Mouse (Mus musculus) liver, adult 2 months (tissue): ENCODE results near the gene Atp9a. TPM values are rescaled to one million over a fixed set of nuclear protein-coding genes. Genes with fewer than 3 reads are reported as not detected.
A peak's percentile ranks its signal among the peaks of the same experiment; 100 is the strongest.

Source experiments
- DNase-seq: peaks from one replicate; pipeline ENCODE4 v3.0.0-alpha.2; 2011; ENCODE audit warnings: low read depth, low spot score; ENCODE audit errors: extremely low read depth
- H3K27ac ChIP-seq: fragments of 200-500 bp; replicated peaks from 2 replicates; pipeline ENCODE4 v1.5.1; 2012; ENCODE audit warnings: low read depth, mild to moderate bottlenecking, control low read depth, inconsistent platforms, low read length; ENCODE audit not compliant: insufficient read depth
- H3K27me3 ChIP-seq: fragments of 200-500 bp; 2 replicates; pipeline ENCODE4 v1.6.1; 2012; ENCODE audit warnings: mild to moderate bottlenecking, moderate library complexity, low read length, inconsistent platforms; ENCODE audit not compliant: control insufficient read depth, insufficient read depth
- H3K36me3 ChIP-seq: fragments of 200-500 bp; 2 replicates; pipeline ENCODE4 v1.6.1; 2012; ENCODE audit warnings: low read length, inconsistent platforms; ENCODE audit not compliant: control insufficient read depth, insufficient read depth
- H3K4me1 ChIP-seq: fragments of 200-500 bp; 2 replicates; pipeline ENCODE4 v1.6.1; 2011; ENCODE audit warnings: low read length; ENCODE audit not compliant: control insufficient read depth, insufficient read depth
- H3K4me3 ChIP-seq: fragments of 200-500 bp; 2 replicates; pipeline ENCODE4 v1.5.1; 2011; ENCODE audit warnings: low read depth, mild to moderate bottlenecking, control low read depth, low read length, moderate library complexity; ENCODE audit not compliant: insufficient read depth
- H3K79me2 ChIP-seq: fragments of 200-500 bp; 2 replicates; pipeline ENCODE4 v1.6.1; 2012; ENCODE audit warnings: inconsistent platforms, mild to moderate bottlenecking, low read length, moderate library complexity; ENCODE audit not compliant: control insufficient read depth, insufficient read depth
- H3K9ac ChIP-seq: fragments of 200-500 bp; 2 replicates; pipeline ENCODE4 v1.6.1; 2012; ENCODE audit warnings: low read depth, mild to moderate bottlenecking, control low read depth, inconsistent platforms, low read length
- CTCF ChIP-seq: fragments of 200-500 bp; IDR thresholded peaks from 2 replicates; pipeline ENCODE4 v1.5.1; 2011; ENCODE audit warnings: low read depth, low read length, control low read depth
- POLR2A ChIP-seq: fragments of 200-500 bp; IDR thresholded peaks from 2 replicates; pipeline ENCODE4 v1.6.1; 2011; ENCODE audit warnings: low read length, control low read depth; ENCODE audit not compliant: insufficient read depth; ENCODE audit errors: extremely low read depth
- WGBS: fragments of 180-500 bp; shearing (Covaris S2); methylation state at CpG from one replicate; pipeline ENCODE4 v1.1.7; 2018; 5-methylcytosine and 5-hydroxymethylcytosine counted together
- polyA plus RNA-seq: library from polyadenylated mRNA; depleted of rRNA; stranded (reverse); fragments of >200 nt; gene quantifications from 2 replicates; pipeline ENCODE4 v1.2.3, GENCODE M21; 2012
- total RNA-seq: library from RNA; depleted of rRNA; stranded (reverse); fragments of >200 nt; gene quantifications from 2 replicates; pipeline ENCODE4 v1.2.3, GENCODE M21; 2014

The Atp9a gene
- total and polyA plus RNA-seq, 2 experiments: 33.7 to 49.3 TPM

- H3K4me1 ChIP-seq: peaks cover 16% of the 10 kb centered on the region
- no peak overlapping the region for H3K9ac ChIP-seq
- no peak for DNase-seq
- no peaks in the 10 kb centered on the region for H3K36me3 ChIP-seq
- no peaks in the 10 kb centered on the region for H3K27me3 ChIP-seq
- H3K79me2 ChIP-seq: peaks cover 6% of the 10 kb centered on the region; the same call in 1 of the 2 replicates
- TF ChIP-seq CTCF (no peak), POLR2A (no peak)
- H3K4me3 ChIP-seq: no peak overlapping the region
- 83% methylated on average over 8 of the region's 8 CpGs for WGBS
- H3K27ac ChIP-seq: no peak overlapping the region
Measured at GRCm38 (mm10) chr2:168731258-168731657, 11.0 kb downstream of the Atp9a start.

- Histone ChIP-seq H3K27ac (no peak overlapping the region), H3K79me2 (peaks cover 9% of the 10 kb centered on the region; the same call in 1 of the 2 replicates), H3K27me3 (no peaks in the 10 kb centered on the region), H3K9ac (no peak overlapping the region), H3K4me1 (peaks cover 11% of the 10 kb centered on the region), H3K4me3 (no peak overlapping the region), H3K36me3 (no peaks in the 10 kb centered on the region)
- DNase-seq: no peak
- TF ChIP-seq POLR2A (no peak), CTCF (peak; percentile 23; the same call in 1 of the 2 replicates)
- 78% methylated on average over 12 of the region's 12 CpGs for WGBS
Measured at GRCm38 (mm10) chr2:168729736-168730135, 12.5 kb downstream of the Atp9a start.

GRCm38 (mm10) chr2:168728045-168728444 is 14.2 kb downstream of the Atp9a start:
- Histone ChIP-seq H3K79me2 (peaks cover 9% of the 10 kb centered on the region; the same call in 1 of the 2 replicates), H3K4me1 (peaks cover 9% of the 10 kb centered on the region), H3K4me3 (no peak overlapping the region), H3K27ac (no peak overlapping the region), H3K9ac (no peak overlapping the region), H3K36me3 (no peaks in the 10 kb centered on the region), H3K27me3 (no peaks in the 10 kb centered on the region)
- no peak for TF ChIP-seq CTCF
- TF ChIP-seq POLR2A: no peak
- WGBS: 45% methylated on average over 12 of the region's 12 CpGs
- DNase-seq: no peak

- 15% methylated on average over 6 of the region's 6 CpGs for WGBS
- Histone ChIP-seq H3K79me2 (peaks cover 3% of the 10 kb centered on the region; the same call in 1 of the 2 replicates), H3K27me3 (no peaks in the 10 kb centered on the region), H3K36me3 (no peaks in the 10 kb centered on the region), H3K4me1 (peaks cover 8% of the 10 kb centered on the region), H3K4me3 (no peak overlapping the region), H3K27ac (peak overlapping the region; percentile 65), H3K9ac (no peak overlapping the region)
- TF ChIP-seq CTCF (no peak), POLR2A (no peak)
- DNase-seq: peak; percentile 91
Measured at GRCm38 (mm10) chr2:168726007-168726406, 16.2 kb downstream of the Atp9a start.

GRCm38 (mm10) chr2:168721313-168721712 is 20.9 kb downstream of the Atp9a start:
- WGBS: 25% methylated on average over 14 of the region's 14 CpGs
- no peaks in the 10 kb centered on the region for H3K36me3 ChIP-seq
- DNase-seq: peak; percentile 89

GRCm38 (mm10) chr2:168719742-168720141 is 22.5 kb downstream of the Atp9a start:
- peaks cover 6% of the 10 kb centered on the region for H3K4me1 ChIP-seq
- no peak overlapping the region for H3K27ac ChIP-seq
- H3K4me3 ChIP-seq: no peak overlapping the region
- WGBS: 62% methylated on average over 4 of the region's 4 CpGs
- TF ChIP-seq CTCF (0 out of 2 replicates have a peak, but pooled peaks have one; percentile 22), POLR2A (no peak)
- H3K27me3 ChIP-seq: no peaks in the 10 kb centered on the region
- DNase-seq: no peak
- no peaks in the 10 kb centered on the region for H3K36me3 ChIP-seq
- no peaks in the 10 kb centered on the region; the same call in 1 of the 2 replicates for H3K79me2 ChIP-seq
- no peak overlapping the region for H3K9ac ChIP-seq

More at GRCm38 (mm10) chr2:168721313-168721712, 20.9 kb downstream of the Atp9a start:
- Histone ChIP-seq H3K9ac (no peak overlapping the region), H3K4me1 (peaks cover 8% of the 10 kb centered on the region), H3K27me3 (no peaks in the 10 kb centered on the region), H3K79me2 (peaks cover 2% of the 10 kb centered on the region; the same call in 1 of the 2 replicates), H3K4me3 (no peak overlapping the region), H3K27ac (peak overlapping the region; percentile 8)
- TF ChIP-seq POLR2A: no peak
- TF ChIP-seq CTCF: no peak
